Comparison of ENCODE assay signal across 9 mouse cellular contexts in genomic region chr4:132354571-132354970, GRCm38 (mm10). TPM values are rescaled to one million over a fixed set of nuclear protein-coding genes. Genes with fewer than 3 reads are reported as not detected.
DNase-seq lines count a peak whose midpoint lies in the region; ATAC-seq lines count a peak whose summit lies in the region.
"Had no signal": no experiment of that assay in that cellular context is flagged by ENCODE, and none has a peak within 500 bp of the region (broad histone marks: within the 10 kb centered on the region; RNA-seq: fewer than 3 reads in every experiment).

No protein-coding gene starts in this region.

- H3K27ac ChIP-seq in kidney, embryonic 14.5 days (ENCODE audit: low read depth, low read length), result no peak overlapping the region
- peak overlapping the region; percentile 23; the same call in 1 of the 2 replicates for H3K27ac ChIP-seq in stomach, embryonic 16.5 days (ENCODE audit: low read length)
- H3K27ac ChIP-seq in forebrain, embryonic 10.5 days, result no peak overlapping the region
- no peak overlapping the region for H3K27ac ChIP-seq in hindbrain, embryonic 12.5 days

- H3K4me1 ChIP-seq in kidney, embryonic 14.5 days (ENCODE audit: control insufficient read depth, insufficient read depth, low read length), result peaks cover 7% of the 10 kb centered on the region
- peaks cover 10% of the 10 kb centered on the region; the same call in 1 of the 2 replicates for H3K4me1 ChIP-seq in stomach, embryonic 16.5 days (ENCODE audit: control insufficient read depth, insufficient read depth, low read length)
- peaks cover 22% of the 10 kb centered on the region for H3K4me1 ChIP-seq in forebrain, embryonic 10.5 days
- peaks cover 18% of the 10 kb centered on the region for H3K4me1 ChIP-seq in hindbrain, embryonic 12.5 days

- peaks cover 57% of the 10 kb centered on the region for H3K36me3 ChIP-seq in kidney, embryonic 14.5 days (ENCODE audit: control insufficient read depth, insufficient read depth, low read length)
- H3K36me3 ChIP-seq in stomach, embryonic 16.5 days (ENCODE audit: control insufficient read depth, insufficient read depth, low read length), result peaks cover 15% of the 10 kb centered on the region
- peaks cover 67% of the 10 kb centered on the region for H3K36me3 ChIP-seq in forebrain, embryonic 10.5 days (replicated peaks)
- H3K36me3 ChIP-seq in hindbrain, embryonic 12.5 days, result peaks cover 36% of the 10 kb centered on the region

- no peak for ATAC-seq in kidney, embryonic 14.5 days (ENCODE audit: low FRiP score, low TSS enrichment)
- ATAC-seq in stomach, embryonic 16.5 days (ENCODE audit: insufficient read depth, low FRiP score), result no peak
- ATAC-seq in hindbrain, embryonic 12.5 days (ENCODE audit: low FRiP score), result no peak

- WGBS in kidney, embryonic 14.5 days, result 92% methylated on average over 4 of the region's 4 CpGs
- WGBS in stomach, embryonic 16.5 days, result 89% methylated on average over 4 of the region's 4 CpGs
- 89% methylated on average over 4 of the region's 4 CpGs for WGBS in forebrain, embryonic 10.5 days
- WGBS in hindbrain, embryonic 12.5 days, result 91% methylated on average over 4 of the region's 4 CpGs

- H3K27me3 ChIP-seq in kidney, embryonic 14.5 days (ENCODE audit: control insufficient read depth, insufficient read depth, low read length), result no peaks in the 10 kb centered on the region
- no peaks in the 10 kb centered on the region for H3K27me3 ChIP-seq in stomach, embryonic 16.5 days (ENCODE audit: control insufficient read depth, insufficient read depth, low read length)
- H3K27me3 ChIP-seq in forebrain, embryonic 10.5 days (ENCODE audit: poor library complexity, severe bottlenecking), result no peaks in the 10 kb centered on the region
- no peaks in the 10 kb centered on the region for H3K27me3 ChIP-seq in hindbrain, embryonic 12.5 days
- H3K27me3 ChIP-seq: hindbrain, embryonic 15.5 days had no signal

- peak; percentile 65 for DNase-seq in kidney, adult 11 months
- peak; percentile 69 to 70 for DNase-seq in adrenal gland, adult 18-20 months (ENCODE audit: low spot score in 2 of 2)
- DNase-seq in kidney, postnatal 10 days, result peak; percentile 61
- DNase-seq in left cerebral cortex, adult 9 months (ENCODE audit: low spot score in 2 of 2), result no peak
- no peak for DNase-seq in forebrain, embryonic 10.5 days (ENCODE audit: extremely low spot score, low spot score)

- no peak overlapping the region for H3K4me3 ChIP-seq in kidney, embryonic 14.5 days (ENCODE audit: low read length)
- no peak overlapping the region for H3K4me3 ChIP-seq in stomach, embryonic 16.5 days (replicated peaks; ENCODE audit: low read length)
- H3K4me3 ChIP-seq in forebrain, embryonic 10.5 days, result no peak overlapping the region; the same call in 1 of the 2 replicates
- no peak overlapping the region for H3K4me3 ChIP-seq in hindbrain, embryonic 12.5 days

- H3K9me3 ChIP-seq in kidney, embryonic 14.5 days (ENCODE audit: control insufficient read depth, low read length), result no peaks in the 10 kb centered on the region
- no peaks in the 10 kb centered on the region for H3K9me3 ChIP-seq in stomach, embryonic 16.5 days (replicated peaks; ENCODE audit: control insufficient read depth, low read length)
- H3K9me3 ChIP-seq in forebrain, embryonic 10.5 days, result no peaks in the 10 kb centered on the region
- no peaks in the 10 kb centered on the region for H3K9me3 ChIP-seq in hindbrain, embryonic 12.5 days (replicated peaks)
- H3K9me3 ChIP-seq: hindbrain, embryonic 15.5 days had no signal

- no peak overlapping the region for H3K9ac ChIP-seq in kidney, embryonic 14.5 days (ENCODE audit: low read depth, low read length)
- H3K9ac ChIP-seq in stomach, embryonic 16.5 days (ENCODE audit: low read length), result no peak overlapping the region
- H3K9ac ChIP-seq in hindbrain, embryonic 12.5 days, result no peak overlapping the region

- H3K4me2 ChIP-seq in kidney, embryonic 14.5 days (replicated peaks; ENCODE audit: low read depth, low read length), result no peak overlapping the region
- H3K4me2 ChIP-seq in stomach, embryonic 16.5 days (ENCODE audit: low read depth, low read length), result no peak overlapping the region
- no peak overlapping the region for H3K4me2 ChIP-seq in hindbrain, embryonic 12.5 days (replicated peaks)

RNA-seq across cellular contexts. Expression of gene Rcc1, which starts 1.2 kb away (rescaled TPM):
- 63.6 and 66.2 TPM in 2 replicates for polyA plus RNA-seq in kidney, embryonic 14.5 days (2014; fragmentation: Nextera tagmentation; extraction: Ambion mirVana)
- 10 to 100 TPM; 15.4 to 15.6 TPM for total RNA-seq in adrenal gland, adult 18-20 months (2021)
- polyA plus RNA-seq in stomach, embryonic 16.5 days (2015; fragmentation: Nextera tagmentation; extraction: Ambion mirVana), result 62.6 and 64.0 TPM in 2 replicates
- 193 and 194 TPM in 2 replicates for polyA plus RNA-seq in forebrain, embryonic 10.5 days (2016; fragmentation: Nextera tagmentation; extraction: Ambion mirVana)
- 65.8 and 67.5 TPM in 2 replicates for polyA plus RNA-seq in hindbrain, embryonic 12.5 days (2016; fragmentation: Nextera tagmentation; extraction: Ambion mirVana)

RNA-seq across cellular contexts. Expression of gene Trnau1ap, which starts 25.2 kb away (rescaled TPM):
- 79.5 and 86.2 TPM in 2 replicates for polyA plus RNA-seq in kidney, embryonic 14.5 days (2014; fragmentation: Nextera tagmentation; extraction: Ambion mirVana)
- 10 to 100 TPM; 27.1 to 32.9 TPM for total RNA-seq in adrenal gland, adult 18-20 months (2021)
- polyA plus RNA-seq in stomach, embryonic 16.5 days (2015; fragmentation: Nextera tagmentation; extraction: Ambion mirVana), result 56.8 and 62.6 TPM in 2 replicates
- 91.4 and 91.8 TPM in 2 replicates for polyA plus RNA-seq in forebrain, embryonic 10.5 days (2016; fragmentation: Nextera tagmentation; extraction: Ambion mirVana)
- polyA plus RNA-seq in hindbrain, embryonic 12.5 days (2016; fragmentation: Nextera tagmentation; extraction: Ambion mirVana), result 80.1 and 80.6 TPM in 2 replicates

RNA-seq across cellular contexts. Expression of gene Rab42, which starts 51.4 kb away (rescaled TPM):
- polyA plus RNA-seq in kidney, embryonic 14.5 days (2014; fragmentation: Nextera tagmentation; extraction: Ambion mirVana), result 2.4 and 3.5 TPM in 2 replicates
- 1 to 10 TPM; 1.4 to 1.6 TPM for total RNA-seq in adrenal gland, adult 18-20 months (2021)
- 1.5 and 2.2 TPM in 2 replicates for polyA plus RNA-seq in stomach, embryonic 16.5 days (2015; fragmentation: Nextera tagmentation; extraction: Ambion mirVana)
- polyA plus RNA-seq in forebrain, embryonic 10.5 days (2016; fragmentation: Nextera tagmentation; extraction: Ambion mirVana), result 0.97 and 1.2 TPM in 2 replicates
- polyA plus RNA-seq in hindbrain, embryonic 12.5 days (2016; fragmentation: Nextera tagmentation; extraction: Ambion mirVana), result 0.96 and 1.5 TPM in 2 replicates

Comparison
In these comparisons a context has a peak if more than half of its experiments do, and no peak if none do; other contexts are left out.
1. DNase-seq: peak in kidney, adult 11 months (single experiment), adrenal gland, adult 18-20 months (2 of 2) and kidney, postnatal 10 days (single experiment); none in left cerebral cortex, adult 9 months (0 of 2) and forebrain, embryonic 10.5 days (single experiment).